In genomic region chr11:20937942-20938341, GRCm38 (mm10) we compare ENCODE assay signal across 22 mouse cellular contexts.
DNase-seq lines count a peak whose midpoint lies in the region; ATAC-seq and TF ChIP-seq lines count a peak whose summit lies in the region.
"Had no signal": no experiment of that assay in that cellular context is flagged by ENCODE, and none has a peak within 500 bp of the region (broad histone marks: within the 10 kb centered on the region; RNA-seq: fewer than 3 reads in every experiment).

No protein-coding gene starts in this region.

- no peaks in the 10 kb centered on the region for H3K9me3 ChIP-seq in stomach, embryonic 16.5 days (replicated peaks; ENCODE audit: control insufficient read depth, low read length)
- no peaks in the 10 kb centered on the region for H3K9me3 ChIP-seq in stomach, postnatal 0 days (ENCODE audit: control insufficient read depth, low read length)
- H3K9me3 ChIP-seq: embryonic facial prominence, embryonic 13.5 days; embryonic facial prominence, embryonic 15.5 days; forebrain, embryonic 10.5 days; forebrain, embryonic 12.5 days had no signal

- TF ChIP-seq CTCF in stomach, postnatal 0 days (IDR thresholded peaks at IDR 0.05; ENCODE audit: low read depth): no peak

- WGBS in stomach, embryonic 16.5 days: 73% methylated on average over 4 of the region's 4 CpGs
- WGBS in stomach, postnatal 0 days: 75% methylated on average over 4 of the region's 4 CpGs

- peak; percentile 78 for DNase-seq in urinary bladder, postnatal 14 days (ENCODE audit: low spot score)
- DNase-seq in urinary bladder, postnatal 10 days (ENCODE audit: low spot score): no peak
- DNase-seq in stomach, postnatal 0 days (ENCODE audit: low spot score): peak; percentile 69
- DNase-seq: adrenal gland, adult 2 months; adrenal gland, postnatal 10 days; adrenal gland, postnatal 25 days; cerebellum, adult 11 months; cerebellum, adult 18-20 months; cerebellum, adult 8-10 months; cerebellum, adult 9-11 months; cerebellum, postnatal 14 days; cerebellum, postnatal 36 days; embryo, embryonic 11 days had no signal

- TF ChIP-seq EP300 in stomach, postnatal 0 days (optimal IDR thresholded peaks at IDR 0.05): no peak

- no peak overlapping the region for H3K4me3 ChIP-seq in stomach, embryonic 16.5 days (replicated peaks; ENCODE audit: low read length)
- no peak overlapping the region for H3K4me3 ChIP-seq in stomach, postnatal 0 days (ENCODE audit: low read depth, low read length)
- H3K4me3 ChIP-seq: embryonic facial prominence, embryonic 13.5 days; embryonic facial prominence, embryonic 15.5 days; erythroblast, embryonic 14.5 days; forebrain, embryonic 10.5 days; forebrain, embryonic 12.5 days had no signal

- peak; percentile 60; the same call in 1 of the 2 replicates for ATAC-seq in stomach, embryonic 16.5 days (ENCODE audit: insufficient read depth, low FRiP score)
- peak; percentile 86 for ATAC-seq in stomach, postnatal 0 days (ENCODE audit: low FRiP score, low TSS enrichment)
- no peak for ATAC-seq in megakaryocyte progenitor cell, adult 5-6 weeks (replicated peaks; ENCODE audit: poor library complexity)
- ATAC-seq: forebrain, embryonic 14.5 days; forebrain, embryonic 16.5 days had no signal

- H3K27me3 ChIP-seq in stomach, embryonic 16.5 days (ENCODE audit: control insufficient read depth, insufficient read depth, low read length): no peaks in the 10 kb centered on the region
- no peaks in the 10 kb centered on the region for H3K27me3 ChIP-seq in stomach, postnatal 0 days (ENCODE audit: control insufficient read depth, insufficient read depth, low read length)
- H3K27me3 ChIP-seq: embryonic facial prominence, embryonic 13.5 days; embryonic facial prominence, embryonic 15.5 days; forebrain, embryonic 12.5 days had no signal

- H3K9ac ChIP-seq in stomach, embryonic 16.5 days (ENCODE audit: low read length): no peak overlapping the region
- no peak overlapping the region for H3K9ac ChIP-seq in stomach, postnatal 0 days (ENCODE audit: low read length)
- H3K9ac ChIP-seq: embryonic facial prominence, embryonic 13.5 days; embryonic facial prominence, embryonic 15.5 days; forebrain, embryonic 12.5 days had no signal

- no peaks in the 10 kb centered on the region for H3K36me3 ChIP-seq in stomach, embryonic 16.5 days (ENCODE audit: control insufficient read depth, insufficient read depth, low read length)
- H3K36me3 ChIP-seq in stomach, postnatal 0 days (ENCODE audit: control insufficient read depth, insufficient read depth, low read length): no peaks in the 10 kb centered on the region
- H3K36me3 ChIP-seq: embryonic facial prominence, embryonic 13.5 days; embryonic facial prominence, embryonic 15.5 days; forebrain, embryonic 10.5 days; forebrain, embryonic 12.5 days had no signal

- H3K4me1 ChIP-seq in stomach, embryonic 16.5 days (ENCODE audit: control insufficient read depth, insufficient read depth, low read length): no peaks in the 10 kb centered on the region
- no peaks in the 10 kb centered on the region for H3K4me1 ChIP-seq in stomach, postnatal 0 days (replicated peaks; ENCODE audit: control insufficient read depth, insufficient read depth)
- H3K4me1 ChIP-seq: embryonic facial prominence, embryonic 13.5 days; embryonic facial prominence, embryonic 15.5 days had no signal

- H3K4me2 ChIP-seq in stomach, embryonic 16.5 days (ENCODE audit: low read depth, low read length): no peak overlapping the region
- no peak overlapping the region for H3K4me2 ChIP-seq in stomach, postnatal 0 days (replicated peaks; ENCODE audit: low read depth)
- H3K4me2 ChIP-seq: embryonic facial prominence, embryonic 13.5 days; embryonic facial prominence, embryonic 15.5 days; forebrain, embryonic 12.5 days had no signal

- H3K27ac ChIP-seq in stomach, embryonic 16.5 days (ENCODE audit: low read length): no peak overlapping the region
- H3K27ac ChIP-seq in stomach, postnatal 0 days (replicated peaks): no peak overlapping the region
- H3K27ac ChIP-seq: embryonic facial prominence, embryonic 13.5 days; embryonic facial prominence, embryonic 15.5 days; forebrain, embryonic 10.5 days; forebrain, embryonic 12.5 days had no signal
